Mouse (Mus musculus) ES-E14 (cell line): ENCODE measurements around the gene Tnfsf12. TPM values are rescaled to one million over a fixed set of nuclear protein-coding genes. Genes with fewer than 3 reads are reported as not detected.
A peak's percentile ranks its signal among the peaks of the same experiment; 100 is the strongest.

ENCODE experiments used
- DNase-seq: peaks from one replicate; pipeline ENCODE4 v3.0.0-alpha.2; 2013; ENCODE audit warnings: low read depth, low spot score
- H3K27ac ChIP-seq: 2 replicates; pipeline ENCODE4 v1.5.1; 2012; ENCODE audit warnings: low read depth, mild to moderate bottlenecking, low read length, moderate library complexity, mixed read lengths; ENCODE audit not compliant: poor library complexity, insufficient read depth, severe bottlenecking
- H3K36me3 ChIP-seq: 2 replicates; pipeline ENCODE4 v1.6.1; 2012; ENCODE audit warnings: mild to moderate bottlenecking, low read length, moderate library complexity, mixed read lengths; ENCODE audit not compliant: control insufficient read depth, poor library complexity, insufficient read depth, severe bottlenecking
- H3K4me1 ChIP-seq, 2 experiments: fragments of 150-350 bp in 1 of 2; sonication (generic) in 1 of 2; 2 replicates each; pipeline ENCODE4 v1.6.1; 2012; ENCODE audit warnings: low read length in 2 of 2, mild to moderate bottlenecking in 1 of 2, mixed read lengths in 1 of 2; ENCODE audit not compliant: control insufficient read depth in 2 of 2, insufficient read depth in 2 of 2, poor library complexity in 1 of 2
- H3K4me3 ChIP-seq, 2 experiments: fragments of 150-350 bp in 1 of 2; sonication (generic) in 1 of 2; 2 replicates each; pipeline ENCODE4 v1.5.1; 2012; ENCODE audit warnings: low read length in 2 of 2, low read depth in 1 of 2, mild to moderate bottlenecking in 1 of 2, mixed read lengths in 1 of 2; ENCODE audit not compliant: insufficient read depth in 1 of 2, poor library complexity in 1 of 2, severe bottlenecking in 1 of 2
- H3K9ac ChIP-seq: 2 replicates; pipeline ENCODE4 v1.6.1; 2012; ENCODE audit warnings: low read depth, mild to moderate bottlenecking, low read length, mixed read lengths; ENCODE audit not compliant: poor library complexity, insufficient read depth, severe bottlenecking
- H3K9me3 ChIP-seq: fragments of 150-350 bp; sonication (generic); 2 replicates; pipeline ENCODE4 v1.6.1; 2012; ENCODE audit warnings: low read depth, mild to moderate bottlenecking, low read length; ENCODE audit not compliant: control insufficient read depth, insufficient read depth
- CHD2 ChIP-seq: IDR thresholded peaks from 2 replicates; pipeline ENCODE4 v1.6.1; 2014; ENCODE audit warnings: mild to moderate bottlenecking, low read depth, low read length, inconsistent platforms
- HCFC1 ChIP-seq: IDR thresholded peaks from 2 replicates; pipeline ENCODE4 v1.6.1; 2012; ENCODE audit warnings: low read length, inconsistent platforms, borderline replicate concordance; ENCODE audit not compliant: insufficient read depth
- MAFK ChIP-seq: IDR thresholded peaks from 2 replicates; pipeline ENCODE4 v1.6.1; 2014; ENCODE audit warnings: mild to moderate bottlenecking, low read depth, low read length, inconsistent platforms; ENCODE audit not compliant: insufficient read depth
- ZC3H11A ChIP-seq: IDR thresholded peaks from 2 replicates; pipeline ENCODE4 v1.6.1; 2012; ENCODE audit warnings: low read depth, mild to moderate bottlenecking, inconsistent platforms, low read length, borderline replicate concordance
- ZNF384 ChIP-seq: IDR thresholded peaks from 2 replicates; pipeline ENCODE4 v1.6.1; 2012; ENCODE audit warnings: low read depth, low read length, inconsistent platforms
- in situ Hi-C, 2 experiments: fragments of 600-800 bp; cut with MboI; formaldehyde crosslinking; loops; one replicate each; pipeline ENCODE4 v1.15.1; 2025; ENCODE audit warnings: low sequenced_read_pairs in 2 of 2, inconsistent platforms in 1 of 2; ENCODE audit not compliant: unreplicated experiment in 2 of 2
- total RNA-seq: library from RNA; depleted of rRNA; stranded (reverse); fragments of 300-350 nt; gene quantifications from 2 replicates; pipeline ENCODE4 v1.2.3, GENCODE M21; 2012

The Tnfsf12 gene
- total RNA-seq, 1 experiment, result 8.7 TPM

- DNase-seq, result no peak
- H3K4me1 ChIP-seq, result peaks cover 1 to 10% of the 10 kb centered on the region in 2 experiments; a peak in 3 of 4 replicates
- H3K9me3 ChIP-seq, result no peaks in the 10 kb centered on the region
- H3K27ac ChIP-seq, result no peak overlapping the region
- in situ Hi-C loops, result loop anchor here in 1 of 2 experiments (10.0 kb wide), 1 partner anchor 61 kb away; the partner anchor contains the start of gene Sox15
- H3K4me3 ChIP-seq, result no peak overlapping the region
- H3K9ac ChIP-seq, result no peak overlapping the region
- H3K36me3 ChIP-seq, result no peaks in the 10 kb centered on the region
- TF ChIP-seq ZNF384 (peak; percentile 69), MAFK (no peak)
Measured at GRCm38 (mm10) chr11:69715929-69716328, 20.3 kb upstream of the Tnfsf12 start.

- peaks cover 1 to 12% of the 10 kb centered on the region in 2 experiments; a peak in 3 of 4 replicates for H3K4me1 ChIP-seq
- in situ Hi-C loops, result loop anchor here in 1 of 2 experiments (10.0 kb wide), 1 partner anchor 61 kb away; the partner anchor contains the start of gene Sox15
- TF ChIP-seq HCFC1, result 0 out of 2 replicates have a peak, but pooled peaks have one; percentile 61
- no peak for TF ChIP-seq CHD2
- TF ChIP-seq MAFK, result no peak
- TF ChIP-seq ZNF384, result peak; percentile 50; the same call in 1 of the 2 replicates
- peak; percentile 91 for TF ChIP-seq ZC3H11A
- peak overlapping the region; percentile 88 for H3K27ac ChIP-seq
- H3K4me3 ChIP-seq, result peak overlapping the region in 1 of 2 experiments; percentile 59; a peak in 2 of 4 replicates
- peak; percentile 87 for DNase-seq
- no peaks in the 10 kb centered on the region for H3K9me3 ChIP-seq
- peak overlapping the region; percentile 63 for H3K9ac ChIP-seq
- no peaks in the 10 kb centered on the region for H3K36me3 ChIP-seq
Measured at GRCm38 (mm10) chr11:69715482-69715881, 19.8 kb upstream of the Tnfsf12 start.

- Histone ChIP-seq H3K36me3 (no peaks in the 10 kb centered on the region), H3K27ac (peak overlapping the region; percentile 88), H3K9ac (peak overlapping the region; percentile 63), H3K4me1 (peaks cover 1 to 14% of the 10 kb centered on the region in 2 experiments; a peak in 3 of 4 replicates), H3K9me3 (no peaks in the 10 kb centered on the region), H3K4me3 (peak overlapping the region in 1 of 2 experiments; percentile 59; a peak in 2 of 4 replicates)
- in situ Hi-C loops, result loop anchor here in 1 of 2 experiments (10.0 kb wide), 1 partner anchor 60 kb away; the partner anchor contains the start of gene Sox15
- no peak for TF ChIP-seq HCFC1
- no peak for TF ChIP-seq ZC3H11A
- TF ChIP-seq MAFK, result no peak
- TF ChIP-seq CHD2, result no peak
- no peak for TF ChIP-seq ZNF384
- DNase-seq, result no peak
Measured at GRCm38 (mm10) chr11:69714636-69715329, 19.1 kb upstream of the Tnfsf12 start.

- DNase-seq, result no peak
- H3K4me3 ChIP-seq, result peak overlapping the region; percentile 7 to 41; a peak in 1 of 4 replicates
- no peaks in the 10 kb centered on the region for H3K9me3 ChIP-seq
- peaks cover 9 to 20% of the 10 kb centered on the region in 2 experiments for H3K4me1 ChIP-seq
- TF ChIP-seq MAFK (peak; percentile 98), CHD2 (no peak), ZNF384 (no peak), ZC3H11A (no peak), HCFC1 (no peak)
- H3K27ac ChIP-seq, result peak overlapping the region; percentile 79
- no peaks in the 10 kb centered on the region for H3K36me3 ChIP-seq
- peak overlapping the region; percentile 55; the same call in 1 of the 2 replicates for H3K9ac ChIP-seq
- in situ Hi-C loops, result loop anchor here in 1 of 2 experiments (10.0 kb wide), 1 partner anchor 58 kb away; the partner anchor contains the start of gene Sox15
Measured at GRCm38 (mm10) chr11:69712954-69713672, 17.5 kb upstream of the Tnfsf12 start.
